Comparison of ENCODE assay signal across 9 mouse cellular contexts in the genomic region with DNA sequence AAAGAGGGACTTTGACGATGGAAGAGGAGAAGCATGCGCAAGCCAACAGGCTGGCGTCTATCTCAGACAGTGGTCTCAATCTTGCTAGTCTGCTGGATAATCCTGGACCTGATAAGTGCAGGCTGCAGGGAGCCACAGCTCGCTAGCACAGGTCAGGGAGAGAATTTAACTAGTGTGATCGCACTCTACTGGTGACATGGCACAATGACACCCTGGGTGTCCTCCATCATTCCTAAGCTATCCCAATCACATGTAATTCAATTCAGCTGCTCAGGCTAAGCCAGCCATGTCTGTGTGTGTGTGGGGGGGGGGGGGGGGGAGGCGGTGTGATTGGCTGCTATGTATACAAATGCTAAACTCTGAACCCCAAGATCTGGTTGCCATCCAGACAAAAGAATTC. TPM values are rescaled to one million over a fixed set of nuclear protein-coding genes. Genes with fewer than 3 reads are reported as not detected.
DNase-seq lines count a peak whose midpoint lies in the region; ATAC-seq and TF ChIP-seq lines count a peak whose summit lies in the region.
"Had no signal": no experiment of that assay in that cellular context is flagged by ENCODE, and none has a peak within 500 bp of the region (broad histone marks: within the 10 kb centered on the region; RNA-seq: fewer than 3 reads in every experiment).

No protein-coding gene starts in this region.

- no peak overlapping the region for H3K4me2 ChIP-seq in liver, embryonic 14.5 days (ENCODE audit: low read depth)
- H3K4me2 ChIP-seq in liver, embryonic 12.5 days, result no peak overlapping the region
- H3K4me2 ChIP-seq in kidney, postnatal 0 days (ENCODE audit: low read length), result no peak overlapping the region
- H3K4me2 ChIP-seq in stomach, postnatal 0 days (replicated peaks; ENCODE audit: low read depth), result no peak overlapping the region
- H3K4me2 ChIP-seq: embryonic facial prominence, embryonic 15.5 days had no signal

- no peaks in the 10 kb centered on the region for H3K9me3 ChIP-seq in liver, embryonic 14.5 days (ENCODE audit: control insufficient read depth, low read length)
- no peaks in the 10 kb centered on the region; the same call in 1 of the 2 replicates for H3K9me3 ChIP-seq in liver, embryonic 12.5 days (replicated peaks)
- no peaks in the 10 kb centered on the region for H3K9me3 ChIP-seq in kidney, postnatal 0 days (replicated peaks; ENCODE audit: low read length)
- H3K9me3 ChIP-seq in stomach, postnatal 0 days (ENCODE audit: control insufficient read depth, low read length), result no peaks in the 10 kb centered on the region
- H3K9me3 ChIP-seq: embryonic facial prominence, embryonic 15.5 days had no signal

- no peak for DNase-seq in liver, embryonic 14.5 days (ENCODE audit: low read depth in 3 of 3, low spot score in 3 of 3)
- peak; percentile 39 for DNase-seq in adipocyte (ENCODE audit: low spot score)
- peak; percentile 10 for DNase-seq in fibroblast of lung, adult 2 months (ENCODE audit: low read depth)
- peak; percentile 66 for DNase-seq in kidney, postnatal 0 days (ENCODE audit: low spot score)
- DNase-seq in stomach, postnatal 0 days (ENCODE audit: low spot score), result peak; percentile 58

- ATAC-seq in liver, embryonic 14.5 days (ENCODE audit: insufficient read depth), result no peak
- no peak for ATAC-seq in liver, embryonic 12.5 days
- peak; percentile 73 for ATAC-seq in kidney, postnatal 0 days (replicated peaks; ENCODE audit: low FRiP score, low read depth)
- peak; percentile 77 for ATAC-seq in megakaryocyte progenitor cell, adult 5-6 weeks (replicated peaks; ENCODE audit: poor library complexity)
- ATAC-seq in stomach, postnatal 0 days (ENCODE audit: low FRiP score, low TSS enrichment), result peak; percentile 63
- no peak for ATAC-seq in erythroblast, adult 5-6 weeks (replicated peaks; ENCODE audit: low FRiP score, poor library complexity, severe bottlenecking)

- no peak overlapping the region for H3K27ac ChIP-seq in liver, embryonic 14.5 days
- no peak overlapping the region for H3K27ac ChIP-seq in liver, embryonic 12.5 days
- no peak overlapping the region for H3K27ac ChIP-seq in kidney, postnatal 0 days
- no peak overlapping the region for H3K27ac ChIP-seq in stomach, postnatal 0 days (replicated peaks)
- H3K27ac ChIP-seq: embryonic facial prominence, embryonic 15.5 days had no signal

- no peak overlapping the region for H3K9ac ChIP-seq in liver, embryonic 14.5 days (replicated peaks)
- no peak overlapping the region for H3K9ac ChIP-seq in liver, embryonic 12.5 days
- H3K9ac ChIP-seq in kidney, postnatal 0 days (ENCODE audit: low read depth, low read length), result no peak overlapping the region
- H3K9ac ChIP-seq in stomach, postnatal 0 days (ENCODE audit: low read length), result no peak overlapping the region
- H3K9ac ChIP-seq: embryonic facial prominence, embryonic 15.5 days had no signal

- H3K4me3 ChIP-seq in liver, embryonic 14.5 days (ENCODE audit: insufficient read depth in 1 of 2, low read depth in 2 of 2, low read length in 2 of 2), result no peak overlapping the region
- H3K4me3 ChIP-seq in liver, embryonic 12.5 days, result no peak overlapping the region
- H3K4me3 ChIP-seq in kidney, postnatal 0 days (replicated peaks; ENCODE audit: low read depth, low read length), result no peak overlapping the region
- H3K4me3 ChIP-seq in stomach, postnatal 0 days (ENCODE audit: low read depth, low read length), result no peak overlapping the region
- H3K4me3 ChIP-seq: embryonic facial prominence, embryonic 15.5 days had no signal

- no peaks in the 10 kb centered on the region for H3K36me3 ChIP-seq in liver, embryonic 14.5 days (replicated peaks; ENCODE audit: control insufficient read depth, insufficient read depth, low read depth)
- no peaks in the 10 kb centered on the region for H3K36me3 ChIP-seq in liver, embryonic 12.5 days
- no peaks in the 10 kb centered on the region for H3K36me3 ChIP-seq in kidney, postnatal 0 days (ENCODE audit: insufficient read depth, low read length)
- H3K36me3 ChIP-seq in stomach, postnatal 0 days (ENCODE audit: control insufficient read depth, insufficient read depth, low read length), result no peaks in the 10 kb centered on the region
- H3K36me3 ChIP-seq: embryonic facial prominence, embryonic 15.5 days had no signal

- peak; percentile 59 for TF ChIP-seq CTCF in liver, embryonic 14.5 days (IDR thresholded peaks at IDR 0.05; ENCODE audit: low read depth)
- peak; percentile 65 for TF ChIP-seq CTCF in kidney, postnatal 0 days (IDR thresholded peaks at IDR 0.05; ENCODE audit: low read depth)
- TF ChIP-seq CTCF in stomach, postnatal 0 days (IDR thresholded peaks at IDR 0.05; ENCODE audit: low read depth), result peak; percentile 75

- 3% methylated on average over 6 of the region's 6 CpGs for WGBS in liver, embryonic 14.5 days (ENCODE audit: insufficient replicate concordance)
- WGBS in liver, embryonic 12.5 days (ENCODE audit: insufficient replicate concordance), result 6% methylated on average over 5 of the region's 6 CpGs
- 9% methylated on average over 6 of the region's 6 CpGs for WGBS in kidney, postnatal 0 days
- 5% methylated on average over 6 of the region's 6 CpGs for WGBS in stomach, postnatal 0 days

- H3K4me1 ChIP-seq in liver, embryonic 14.5 days (replicated peaks; ENCODE audit: control insufficient read depth in 2 of 2, insufficient read depth in 2 of 2, low read length in 1 of 2), result peaks cover 4 to 5% of the 10 kb centered on the region in 2 experiments; a peak in 2 of 4 replicates
- H3K4me1 ChIP-seq in liver, embryonic 12.5 days, result peaks cover 11% of the 10 kb centered on the region
- H3K4me1 ChIP-seq in kidney, postnatal 0 days (replicated peaks; ENCODE audit: insufficient read depth, low read length), result no peaks in the 10 kb centered on the region
- H3K4me1 ChIP-seq in stomach, postnatal 0 days (replicated peaks; ENCODE audit: control insufficient read depth, insufficient read depth), result no peaks in the 10 kb centered on the region

- no peak for TF ChIP-seq EP300 in liver, embryonic 14.5 days (IDR thresholded peaks at IDR 0.05; ENCODE audit: low read depth)
- no peak for TF ChIP-seq EP300 in stomach, postnatal 0 days (optimal IDR thresholded peaks at IDR 0.05)

- no peaks in the 10 kb centered on the region for H3K27me3 ChIP-seq in liver, embryonic 14.5 days (ENCODE audit: control insufficient read depth, insufficient read depth, low read length)
- peaks cover 19% of the 10 kb centered on the region; the same call in 1 of the 2 replicates for H3K27me3 ChIP-seq in liver, embryonic 12.5 days (replicated peaks)
- H3K27me3 ChIP-seq in kidney, postnatal 0 days (ENCODE audit: insufficient read depth, low read length), result no peaks in the 10 kb centered on the region
- H3K27me3 ChIP-seq in stomach, postnatal 0 days (ENCODE audit: control insufficient read depth, insufficient read depth, low read length), result no peaks in the 10 kb centered on the region
- H3K27me3 ChIP-seq: embryonic facial prominence, embryonic 15.5 days had no signal

RNA-seq across cellular contexts. Expression of gene Izumo2, which starts 6.6 kb away (rescaled TPM):
- polyA plus RNA-seq in liver, embryonic 14.5 days (2012; rRNA removed), result not detected in 2 replicates
- not detected in 2 replicates for polyA plus RNA-seq in liver, embryonic 14.5 days (2014; fragmentation: Nextera tagmentation; extraction: Ambion mirVana)
- polyA plus RNA-seq in liver, embryonic 12.5 days (2016; fragmentation: Nextera tagmentation; extraction: Ambion mirVana), result not detected in 2 replicates
- not detected in 2 replicates for polyA plus RNA-seq in kidney, postnatal 0 days (2015; fragmentation: Nextera tagmentation; extraction: Ambion mirVana)
- total RNA-seq in megakaryocyte progenitor cell, adult 5-6 weeks (2015), result not detected in 2 replicates
- total RNA-seq in megakaryocyte progenitor cell, adult 5-6 weeks (2017), result not detected in 2 replicates
- not detected in 2 replicates for polyA plus RNA-seq in stomach, postnatal 0 days (2015; fragmentation: Nextera tagmentation; extraction: Ambion mirVana)
- total RNA-seq in erythroblast, adult 5-6 weeks (2015; ENCODE audit: low replicate concordance), result not detected in 2 replicates
- total RNA-seq in erythroblast, adult 5-6 weeks (2017; ENCODE audit: low replicate concordance), result not detected in 2 replicates
- polyA plus RNA-seq: embryonic facial prominence, embryonic 15.5 days had no signal

RNA-seq across cellular contexts. Expression of gene Myh14, which starts 31.3 kb away (rescaled TPM):
- polyA plus RNA-seq in liver, embryonic 14.5 days (2012; rRNA removed), result 0.15 and 0.75 TPM in 2 replicates
- 0.09 and 0.23 TPM in 2 replicates for polyA plus RNA-seq in liver, embryonic 14.5 days (2014; fragmentation: Nextera tagmentation; extraction: Ambion mirVana)
- polyA plus RNA-seq in liver, embryonic 12.5 days (2016; fragmentation: Nextera tagmentation; extraction: Ambion mirVana), result 0.13 and 0.35 TPM in 2 replicates
- polyA plus RNA-seq in kidney, postnatal 0 days (2015; fragmentation: Nextera tagmentation; extraction: Ambion mirVana), result 2.5 and 3.6 TPM in 2 replicates
- not detected in 2 replicates for total RNA-seq in megakaryocyte progenitor cell, adult 5-6 weeks (2015)
- not detected in 2 replicates for total RNA-seq in megakaryocyte progenitor cell, adult 5-6 weeks (2017)
- polyA plus RNA-seq in stomach, postnatal 0 days (2015; fragmentation: Nextera tagmentation; extraction: Ambion mirVana), result 28.1 and 28.4 TPM in 2 replicates
- not detected in 2 replicates for total RNA-seq in erythroblast, adult 5-6 weeks (2015; ENCODE audit: low replicate concordance)
- total RNA-seq in erythroblast, adult 5-6 weeks (2017; ENCODE audit: low replicate concordance), result not detected in 2 replicates

RNA-seq across cellular contexts. Expression of gene Vrk3, which starts 46.3 kb away (rescaled TPM):
- polyA plus RNA-seq in liver, embryonic 14.5 days (2012; rRNA removed), result 22.2 and 23.7 TPM in 2 replicates
- polyA plus RNA-seq in liver, embryonic 14.5 days (2014; fragmentation: Nextera tagmentation; extraction: Ambion mirVana), result 20.4 and 22.2 TPM in 2 replicates
- polyA plus RNA-seq in liver, embryonic 12.5 days (2016; fragmentation: Nextera tagmentation; extraction: Ambion mirVana), result 31.0 and 31.7 TPM in 2 replicates
- 45.3 and 49.3 TPM in 2 replicates for polyA plus RNA-seq in kidney, postnatal 0 days (2015; fragmentation: Nextera tagmentation; extraction: Ambion mirVana)
- total RNA-seq in megakaryocyte progenitor cell, adult 5-6 weeks (2015), result 37.1 and 37.4 TPM in 2 replicates
- total RNA-seq in megakaryocyte progenitor cell, adult 5-6 weeks (2017), result 36.0 and 51.4 TPM in 2 replicates
- polyA plus RNA-seq in stomach, postnatal 0 days (2015; fragmentation: Nextera tagmentation; extraction: Ambion mirVana), result 21.7 and 22.3 TPM in 2 replicates
- total RNA-seq in erythroblast, adult 5-6 weeks (2015; ENCODE audit: low replicate concordance), result 21.5 and 24.0 TPM in 2 replicates
- 11.3 and 22.7 TPM in 2 replicates for total RNA-seq in erythroblast, adult 5-6 weeks (2017; ENCODE audit: low replicate concordance)

RNA-seq across cellular contexts. Expression of gene Zfp473, which starts 48.9 kb away (rescaled TPM):
- polyA plus RNA-seq in liver, embryonic 14.5 days (2012; rRNA removed), result 0.79 and 0.96 TPM in 2 replicates
- 0.81 and 1.1 TPM in 2 replicates for polyA plus RNA-seq in liver, embryonic 14.5 days (2014; fragmentation: Nextera tagmentation; extraction: Ambion mirVana)
- polyA plus RNA-seq in liver, embryonic 12.5 days (2016; fragmentation: Nextera tagmentation; extraction: Ambion mirVana), result 1.7 and 1.9 TPM in 2 replicates
- 0.87 and 0.89 TPM in 2 replicates for polyA plus RNA-seq in kidney, postnatal 0 days (2015; fragmentation: Nextera tagmentation; extraction: Ambion mirVana)
- total RNA-seq in megakaryocyte progenitor cell, adult 5-6 weeks (2015), result 1.2 and 1.5 TPM in 2 replicates
- total RNA-seq in megakaryocyte progenitor cell, adult 5-6 weeks (2017), result 1.0 and 2.6 TPM in 2 replicates
- 0.30 and 0.42 TPM in 2 replicates for polyA plus RNA-seq in stomach, postnatal 0 days (2015; fragmentation: Nextera tagmentation; extraction: Ambion mirVana)
- total RNA-seq in erythroblast, adult 5-6 weeks (2015; ENCODE audit: low replicate concordance), result 0.58 TPM in 1 of 2 replicates, not detected in the other
- 0.14 and 0.60 TPM in 2 replicates for total RNA-seq in erythroblast, adult 5-6 weeks (2017; ENCODE audit: low replicate concordance)

Comparison
In these comparisons a context has a peak if more than half of its experiments do, and no peak if none do; other contexts are left out.
1. ATAC-seq: peak in kidney, postnatal 0 days (single experiment), megakaryocyte progenitor cell, adult 5-6 weeks (single experiment) and stomach, postnatal 0 days (single experiment); none in liver, embryonic 14.5 days (single experiment), liver, embryonic 12.5 days (single experiment) and erythroblast, adult 5-6 weeks (single experiment).
2. DNase-seq: peak in adipocyte (single experiment), fibroblast of lung, adult 2 months (single experiment), kidney, postnatal 0 days (single experiment) and stomach, postnatal 0 days (single experiment); none in liver, embryonic 14.5 days (0 of 3).
3. Peak in every context shown above with its lines, with median percentiles within 50 percentile points of each other: CTCF ChIP-seq.